In genomic region chr1:106173621-106174156, GRCm38 (mm10) we compare ENCODE assay signal across 8 mouse cellular contexts. TPM values are rescaled to one million over a fixed set of nuclear protein-coding genes. Genes with fewer than 3 reads are reported as not detected.
A peak's percentile ranks its signal among the peaks of the same experiment; 100 is the strongest.
DNase-seq lines count a peak whose midpoint lies in the region; ATAC-seq lines count a peak whose summit lies in the region.

No protein-coding gene starts in this region.

- peaks cover 51% of the 10 kb centered on the region for H3K4me1 ChIP-seq in heart, embryonic 13.5 days
- peaks cover 42% of the 10 kb centered on the region for H3K4me1 ChIP-seq in hindbrain, embryonic 12.5 days
- H3K4me1 ChIP-seq in midbrain, embryonic 13.5 days (replicated peaks), result peaks cover 54% of the 10 kb centered on the region

- no peaks in the 10 kb centered on the region for H3K9me3 ChIP-seq in heart, embryonic 13.5 days
- H3K9me3 ChIP-seq in hindbrain, embryonic 12.5 days (replicated peaks), result no peaks in the 10 kb centered on the region
- no peaks in the 10 kb centered on the region for H3K9me3 ChIP-seq in midbrain, embryonic 13.5 days

- ATAC-seq in heart, embryonic 13.5 days (ENCODE audit: extremely low read depth, insufficient number of reproducible peaks, low FRiP score, low TSS enrichment), result no peak
- no peak for ATAC-seq in hindbrain, embryonic 12.5 days (ENCODE audit: low FRiP score)
- ATAC-seq in midbrain, embryonic 13.5 days, result no peak
- no peak for ATAC-seq in activated CD4-positive, CD25-positive, alpha-beta regulatory T cell, adult 4 months

- 29% methylated on average over 9 of the region's 9 CpGs for WGBS in heart, embryonic 13.5 days
- WGBS in hindbrain, embryonic 12.5 days, result 24% methylated on average over 9 of the region's 9 CpGs
- WGBS in midbrain, embryonic 13.5 days, result 26% methylated on average over 9 of the region's 9 CpGs

- H3K4me3 ChIP-seq in heart, embryonic 13.5 days, result peak overlapping the region; percentile 97
- peak overlapping the region; percentile 94 for H3K4me3 ChIP-seq in hindbrain, embryonic 12.5 days
- H3K4me3 ChIP-seq in midbrain, embryonic 13.5 days (replicated peaks), result peak overlapping the region; percentile 97

- DNase-seq in heart, postnatal 36 days, result no peak
- DNase-seq in ZHBTc4 (ENCODE audit: low read depth, low spot score), result peak; percentile 8
- no peak for DNase-seq in layer of hippocampus, postnatal 25 days (ENCODE audit: extremely low spot score in 1 of 2, low spot score in 1 of 2)
- no peak for DNase-seq in spleen, adult 18-20 months

- peak overlapping the region; percentile 98 for H3K9ac ChIP-seq in heart, embryonic 13.5 days
- peak overlapping the region; percentile 97 for H3K9ac ChIP-seq in hindbrain, embryonic 12.5 days
- H3K9ac ChIP-seq in midbrain, embryonic 13.5 days (replicated peaks), result peak overlapping the region; percentile 97

- no peaks in the 10 kb centered on the region for H3K27me3 ChIP-seq in heart, embryonic 13.5 days (replicated peaks)
- no peaks in the 10 kb centered on the region for H3K27me3 ChIP-seq in hindbrain, embryonic 12.5 days
- H3K27me3 ChIP-seq in midbrain, embryonic 13.5 days, result no peaks in the 10 kb centered on the region

- H3K27ac ChIP-seq in heart, embryonic 13.5 days (replicated peaks), result peak overlapping the region; percentile 93
- no peak overlapping the region for H3K27ac ChIP-seq in hindbrain, embryonic 12.5 days
- H3K27ac ChIP-seq in midbrain, embryonic 13.5 days, result no peak overlapping the region

- H3K36me3 ChIP-seq in heart, embryonic 13.5 days, result no peaks in the 10 kb centered on the region
- no peaks in the 10 kb centered on the region for H3K36me3 ChIP-seq in hindbrain, embryonic 12.5 days
- no peaks in the 10 kb centered on the region for H3K36me3 ChIP-seq in midbrain, embryonic 13.5 days

- H3K4me2 ChIP-seq in heart, embryonic 13.5 days, result peak overlapping the region; percentile 75
- H3K4me2 ChIP-seq in hindbrain, embryonic 12.5 days (replicated peaks), result peak overlapping the region; percentile 77
- peak overlapping the region; percentile 71 for H3K4me2 ChIP-seq in midbrain, embryonic 13.5 days (replicated peaks)

- intact Hi-C loops in heart, postnatal 36 days (cut with DNase I), result loop anchor here (2.0 to 10.0 kb wide), 4 partner anchors 25 to 186 kb away; no protein-coding TSS in a partner anchor

RNA-seq across cellular contexts. Expression of gene Phlpp1, which starts 2.1 kb away (rescaled TPM):
- 3.9 and 4.6 TPM in 2 replicates for polyA plus RNA-seq in heart, embryonic 13.5 days (2015; fragmentation: Nextera tagmentation; extraction: Ambion mirVana)
- total RNA-seq in heart, postnatal 36 days (2021), result 10 to 100 TPM; 17.8 to 18.6 TPM
- polyA plus RNA-seq in hindbrain, embryonic 12.5 days (2016; fragmentation: Nextera tagmentation; extraction: Ambion mirVana), result 8.9 and 9.4 TPM in 2 replicates
- 7.2 and 8.2 TPM in 2 replicates for polyA plus RNA-seq in midbrain, embryonic 13.5 days (2015; fragmentation: Nextera tagmentation; extraction: Ambion mirVana)
- total RNA-seq in layer of hippocampus, postnatal 25 days (2021), result 10 to 100 TPM; 78.6 to 80.8 TPM
- polyA plus RNA-seq in activated CD4-positive, CD25-positive, alpha-beta regulatory T cell, adult 4 months (2017; shearing (Covaris generic)), result 1 to 10 TPM; 7.3 to 8.8 TPM
